Mouse (Mus musculus): ENCODE data around the gene Rnf2. TPM values are rescaled to one million over a fixed set of nuclear protein-coding genes. Genes with fewer than 3 reads are reported as not detected.

Rnf2 gene
- polyA plus RNA-seq, 1 experiment from 2014 or later = 115 TPM

- Histone ChIP-seq H3K9ac (replicated peaks; ENCODE audit: low read depth, low read length) (peak overlapping the region; percentile 76), H3K36me3 (ENCODE audit: control insufficient read depth, insufficient read depth) (no peaks in the 10 kb centered on the region), H3K4me2 (ENCODE audit: low read length) (peak overlapping the region; percentile 71), H3K27ac (ENCODE audit: low read length) (peak overlapping the region; percentile 39; the same call in 1 of the 2 replicates), H3K9me3 (ENCODE audit: control insufficient read depth, low read length) (no peaks in the 10 kb centered on the region), H3K4me1 (replicated peaks; ENCODE audit: control insufficient read depth, insufficient read depth, low read length) (peaks cover 12% of the 10 kb centered on the region), H3K27me3 (replicated peaks; ENCODE audit: control insufficient read depth, insufficient read depth, low read length) (no peaks in the 10 kb centered on the region), H3K4me3 (replicated peaks; ENCODE audit: low read length) (peak overlapping the region; percentile 99)
- under 1% methylated on average over 26 of the region's 26 CpGs for WGBS
- peak; percentile 44 for ATAC-seq
Measured at GRCm38 (mm10) chr1:151427888-151428262, 72.9 kb downstream of the Rnf2 start.

GRCm38 (mm10) chr1:151426947-151427600 lies 73.7 kb downstream of the Rnf2 start:
- no peak for ATAC-seq
- whole genome bisulfite sequencing = 29% methylated on average over 7 of the region's 7 CpGs
- no peak overlapping the region for H3K9ac ChIP-seq (replicated peaks; ENCODE audit: low read depth, low read length)

GRCm38 (mm10) chr1:151422178-151422577 lies 78.6 kb downstream of the Rnf2 start:
- Histone ChIP-seq H3K4me2 (ENCODE audit: low read length) (no peak overlapping the region), H3K36me3 (ENCODE audit: control insufficient read depth, insufficient read depth) (peaks cover 10% of the 10 kb centered on the region), H3K4me3 (replicated peaks; ENCODE audit: low read length) (no peak overlapping the region), H3K27ac (ENCODE audit: low read length) (no peak overlapping the region), H3K9me3 (ENCODE audit: control insufficient read depth, low read length) (no peaks in the 10 kb centered on the region), H3K27me3 (replicated peaks; ENCODE audit: control insufficient read depth, insufficient read depth, low read length) (no peaks in the 10 kb centered on the region), H3K9ac (replicated peaks; ENCODE audit: low read depth, low read length) (no peak overlapping the region), H3K4me1 (replicated peaks; ENCODE audit: control insufficient read depth, insufficient read depth, low read length) (peaks cover 4% of the 10 kb centered on the region)
- 88% methylated on average over 3 of the region's 3 CpGs for WGBS
- ATAC-seq = no peak

More at GRCm38 (mm10) chr1:151426947-151427600, 73.7 kb downstream of the Rnf2 start:
- peaks cover 12% of the 10 kb centered on the region for H3K4me1 ChIP-seq (replicated peaks; ENCODE audit: control insufficient read depth, insufficient read depth, low read length)
- no peaks in the 10 kb centered on the region for H3K27me3 ChIP-seq (replicated peaks; ENCODE audit: control insufficient read depth, insufficient read depth, low read length)
- peak overlapping the region; percentile 71 for H3K4me2 ChIP-seq (ENCODE audit: low read length)
- H3K36me3 ChIP-seq (ENCODE audit: control insufficient read depth, insufficient read depth) = no peaks in the 10 kb centered on the region
- no peaks in the 10 kb centered on the region for H3K9me3 ChIP-seq (ENCODE audit: control insufficient read depth, low read length)
- H3K27ac ChIP-seq (ENCODE audit: low read length) = no peak overlapping the region
- H3K4me3 ChIP-seq (replicated peaks; ENCODE audit: low read length) = peak overlapping the region; percentile 99

- Histone ChIP-seq H3K4me2 (ENCODE audit: low read length) (no peak overlapping the region), H3K4me1 (replicated peaks; ENCODE audit: control insufficient read depth, insufficient read depth, low read length) (no peaks in the 10 kb centered on the region), H3K27me3 (replicated peaks; ENCODE audit: control insufficient read depth, insufficient read depth, low read length) (no peaks in the 10 kb centered on the region), H3K27ac (ENCODE audit: low read length) (no peak overlapping the region), H3K9ac (replicated peaks; ENCODE audit: low read depth, low read length) (no peak overlapping the region), H3K4me3 (replicated peaks; ENCODE audit: low read length) (no peak overlapping the region), H3K9me3 (ENCODE audit: control insufficient read depth, low read length) (no peaks in the 10 kb centered on the region), H3K36me3 (ENCODE audit: control insufficient read depth, insufficient read depth) (no peaks in the 10 kb centered on the region)
- 96% methylated on average over 3 of the region's 3 CpGs for WGBS
- no peak for ATAC-seq
Measured at GRCm38 (mm10) chr1:151409827-151410226, 90.9 kb downstream of the Rnf2 start.

Small RNA genes within 50 kb of the gene (microRNA-seq; reads per million reads assigned to microRNA genes)
- not detected for gene Mir7682

Other genes starting within 250 kb of the Rnf2 start
- gene Ivns1abp, start 156.5 kb downstream of the Rnf2 start, polyA plus RNA-seq (2015; fragmentation: Nextera tagmentation; extraction: Ambion mirVana) = 388 and 450 TPM in 2 replicates
- 17.7 and 21.0 TPM in 2 replicates for gene Swt1, start 72.5 kb downstream of the Rnf2 start, polyA plus RNA-seq (2015; fragmentation: Nextera tagmentation; extraction: Ambion mirVana)
- 50.5 and 52.3 TPM in 2 replicates for gene Trmt1l, start 72.4 kb downstream of the Rnf2 start, polyA plus RNA-seq (2015; fragmentation: Nextera tagmentation; extraction: Ambion mirVana)
- gene Fam129a, start 70.2 kb upstream of the Rnf2 start, polyA plus RNA-seq (2015; fragmentation: Nextera tagmentation; extraction: Ambion mirVana) = 0.68 and 0.88 TPM in 2 replicates